8 mouse cellular contexts compared by ENCODE assay signal in the genomic region with DNA sequence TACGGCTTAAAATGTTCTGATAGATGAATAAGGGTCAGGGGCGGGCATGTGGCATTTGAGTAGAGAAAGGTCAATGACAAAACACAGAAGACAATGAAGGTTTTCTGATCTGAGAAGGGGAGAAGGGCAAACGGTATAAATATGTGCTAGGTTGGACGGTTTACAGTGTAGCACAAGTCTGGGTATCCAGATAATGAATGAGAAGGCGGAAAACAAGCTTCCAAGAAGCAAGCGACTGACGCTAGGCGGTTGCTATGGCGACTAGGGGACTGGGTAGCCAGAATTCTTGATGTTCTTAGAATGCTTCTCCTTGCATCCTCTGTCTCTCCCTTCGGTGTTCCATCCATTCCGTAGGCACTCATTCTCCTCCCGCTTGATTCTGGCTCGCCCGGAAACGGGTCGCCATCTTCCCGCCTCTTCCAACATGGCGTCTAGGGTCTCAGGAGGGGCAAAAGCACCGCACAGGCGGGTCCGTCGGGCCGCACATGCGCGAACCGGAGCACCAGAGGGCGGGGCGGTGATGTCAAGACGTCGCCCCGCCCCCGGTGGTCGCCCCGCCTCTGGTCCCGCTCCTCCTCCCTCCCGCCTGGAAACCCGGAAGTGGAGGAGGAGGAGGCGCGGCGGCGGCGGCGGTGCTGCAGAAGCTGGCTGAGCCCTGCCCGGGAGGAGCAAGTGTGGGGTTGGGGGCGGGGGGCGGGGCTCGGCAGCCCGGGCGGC. TPM values are rescaled to one million over a fixed set of nuclear protein-coding genes. Genes with fewer than 3 reads are reported as not detected.
DNase-seq lines count a peak whose midpoint lies in the region; ATAC-seq lines count a peak whose summit lies in the region.

A gene (plus strand): TSS at position 600 of the 717 bp plus-strand sequence.

- peak within 1 kb of the TSS; percentile 50 for H3K27ac ChIP-seq in brown adipose tissue, adult 24 weeks (replicated peaks; ENCODE audit: low read depth, low read length)
- peak within 1 kb of the TSS; percentile 72 for H3K27ac ChIP-seq in heart, embryonic 13.5 days (replicated peaks)
- peak within 1 kb of the TSS; percentile 69 for H3K27ac ChIP-seq in liver, embryonic 12.5 days
- H3K27ac ChIP-seq in stomach, embryonic 15.5 days, result peak within 1 kb of the TSS; percentile 82

- H3K27me3 ChIP-seq in heart, embryonic 13.5 days (replicated peaks), result peaks cover 8% of the 10 kb centered on the region
- peaks cover 7% of the 10 kb centered on the region; the same call in 1 of the 2 replicates for H3K27me3 ChIP-seq in liver, embryonic 12.5 days (replicated peaks)
- H3K27me3 ChIP-seq in stomach, embryonic 15.5 days (replicated peaks), result no peaks in the 10 kb centered on the region

- H3K4me1 ChIP-seq in brown adipose tissue, adult 24 weeks (ENCODE audit: control insufficient read depth, insufficient read depth, insufficient read length, low read length), result peaks cover 4% of the 10 kb centered on the region; the same call in 1 of the 2 replicates
- peaks cover 13% of the 10 kb centered on the region for H3K4me1 ChIP-seq in heart, embryonic 13.5 days
- peaks cover 22% of the 10 kb centered on the region for H3K4me1 ChIP-seq in liver, embryonic 12.5 days
- peaks cover 10% of the 10 kb centered on the region for H3K4me1 ChIP-seq in stomach, embryonic 15.5 days

- peak within 1 kb of the TSS; percentile 87 for H3K4me3 ChIP-seq in brown adipose tissue, adult 24 weeks (ENCODE audit: insufficient read depth, low read depth, low read length)
- peak within 1 kb of the TSS; percentile 79 for H3K4me3 ChIP-seq in heart, embryonic 13.5 days
- peak within 1 kb of the TSS; percentile 85 for H3K4me3 ChIP-seq in liver, embryonic 12.5 days
- peak within 1 kb of the TSS; percentile 68 for H3K4me3 ChIP-seq in stomach, embryonic 15.5 days (replicated peaks)

- peak within 1 kb of the TSS; percentile 90 for H3K9ac ChIP-seq in heart, embryonic 13.5 days
- peak within 1 kb of the TSS; percentile 84 for H3K9ac ChIP-seq in liver, embryonic 12.5 days
- peak within 1 kb of the TSS; percentile 39; the same call in 1 of the 2 replicates for H3K9ac ChIP-seq in stomach, embryonic 15.5 days

- peak; percentile 94 for ATAC-seq in heart, embryonic 13.5 days (ENCODE audit: extremely low read depth, insufficient number of reproducible peaks, low FRiP score, low TSS enrichment)
- peak; percentile 96 for ATAC-seq in liver, embryonic 12.5 days
- peak; percentile 95 for ATAC-seq in stomach, embryonic 15.5 days (ENCODE audit: insufficient read depth, low FRiP score, low read depth)

- 7% methylated on average over 36 of the region's 49 CpGs for WGBS in heart, embryonic 13.5 days
- 5% methylated on average over 44 of the region's 49 CpGs for WGBS in liver, embryonic 12.5 days (ENCODE audit: insufficient replicate concordance)
- WGBS in stomach, embryonic 15.5 days, result 6% methylated on average over 48 of the region's 49 CpGs

- H3K9me3 ChIP-seq in heart, embryonic 13.5 days, result no peaks in the 10 kb centered on the region
- H3K9me3 ChIP-seq in liver, embryonic 12.5 days (replicated peaks), result no peaks in the 10 kb centered on the region
- no peaks in the 10 kb centered on the region for H3K9me3 ChIP-seq in stomach, embryonic 15.5 days

- DNase-seq in CD4-positive, CD25-positive, alpha-beta regulatory T cell, adult 2 months (ENCODE audit: low read depth, low spot score), result peak; percentile 99
- DNase-seq in fat pad, adult 2 months (ENCODE audit: extremely low read depth, low read depth, low spot score), result peak; percentile 16
- DNase-seq in kidney, postnatal 10 days, result peak; percentile 99
- peak; percentile 92 to 96 for DNase-seq in natural killer cell, adult 2 months (ENCODE audit: low spot score in 2 of 2)

- peak within 1 kb of the TSS; percentile 78 for H3K4me2 ChIP-seq in heart, embryonic 13.5 days
- H3K4me2 ChIP-seq in liver, embryonic 12.5 days, result peak within 1 kb of the TSS; percentile 95
- H3K4me2 ChIP-seq in stomach, embryonic 15.5 days, result peak within 1 kb of the TSS; percentile 73

- H3K36me3 ChIP-seq in heart, embryonic 13.5 days, result no peaks in the 10 kb centered on the region
- no peaks in the 10 kb centered on the region for H3K36me3 ChIP-seq in liver, embryonic 12.5 days
- no peaks in the 10 kb centered on the region for H3K36me3 ChIP-seq in stomach, embryonic 15.5 days

RNA-seq across cellular contexts. Expression of the gene that starts here (rescaled TPM):
- 7.8 and 13.8 TPM in 2 replicates for polyA plus RNA-seq in brown adipose tissue, adult 24 weeks (2012; ENCODE audit: insufficient read depth, insufficient read length, missing spikeins)
- 13.1 and 13.5 TPM in 2 replicates for polyA plus RNA-seq in heart, embryonic 13.5 days (2015; fragmentation: Nextera tagmentation; extraction: Ambion mirVana)
- 8.8 and 11.2 TPM in 2 replicates for polyA plus RNA-seq in liver, embryonic 12.5 days (2016; fragmentation: Nextera tagmentation; extraction: Ambion mirVana)
- polyA plus RNA-seq in stomach, embryonic 15.5 days (2015; fragmentation: Nextera tagmentation; extraction: Ambion mirVana), result 21.4 and 21.7 TPM in 2 replicates

Comparison
In these comparisons a context has a peak if more than half of its experiments do, and no peak if none do; other contexts are left out.
1. Peak in every context shown above with its lines: DNase-seq, ATAC-seq, H3K4me3 ChIP-seq and H3K27ac ChIP-seq.
2. DNase-seq: peak in every context shown above with its lines; median percentile 99 in CD4-positive, CD25-positive, alpha-beta regulatory T cell, adult 2 months; 99 in kidney, postnatal 10 days; 94 in natural killer cell, adult 2 months; 16 in fat pad, adult 2 months.
3. H3K9ac ChIP-seq: peak in every context shown above with its lines; median percentile 90 in heart, embryonic 13.5 days; 84 in liver, embryonic 12.5 days; 39 in stomach, embryonic 15.5 days.